Mouse (Mus musculus) C2C12 (cell line): ENCODE data around the gene Zfand3. TPM values are rescaled to one million over a fixed set of nuclear protein-coding genes. Genes with fewer than 3 reads are reported as not detected.

Experiments
- H3K27me3 ChIP-seq: one replicate; pipeline ENCODE4 v1.6.1; 2011; ENCODE audit not compliant: control insufficient read depth, insufficient read depth, insufficient read length
- H3K36me3 ChIP-seq: one replicate; pipeline ENCODE4 v1.6.1; 2011; ENCODE audit not compliant: control insufficient read depth, insufficient read depth
- H3K4me3 ChIP-seq: one replicate; pipeline ENCODE4 v1.5.1; 2011; ENCODE audit warnings: mild to moderate bottlenecking, control low read depth; ENCODE audit not compliant: poor library complexity, insufficient read depth, severe bottlenecking
- H3K79me2 ChIP-seq: one replicate; pipeline ENCODE4 v1.6.1; 2011; ENCODE audit not compliant: control insufficient read depth, insufficient read depth
- H3K79me3 ChIP-seq: one replicate; pipeline ENCODE4 v1.6.1; 2011; ENCODE audit warnings: low read depth, control low read depth
- H3ac ChIP-seq: one replicate; pipeline ENCODE3; 2011; ENCODE audit warnings: low read depth; ENCODE audit not compliant: control insufficient read depth, insufficient read length
- CEBPB ChIP-seq: IDR thresholded peaks from one replicate; pipeline ENCODE4 v1.6.1; 2011; ENCODE audit warnings: low read depth, mild to moderate bottlenecking, control low read depth, moderate library complexity
- CTCF ChIP-seq: IDR thresholded peaks from one replicate; pipeline ENCODE4 v1.5.1; 2011; ENCODE audit not compliant: control insufficient read depth, insufficient read depth, insufficient read length
- FOSL1 ChIP-seq: IDR thresholded peaks from one replicate; pipeline ENCODE4 v1.8.0; 2011; ENCODE audit warnings: mild to moderate bottlenecking, low read length; ENCODE audit not compliant: poor library complexity, insufficient read depth, severe bottlenecking
- MAX ChIP-seq: IDR thresholded peaks from one replicate; pipeline ENCODE4 v1.6.1; 2011; ENCODE audit warnings: mild to moderate bottlenecking, control low read depth
- MYOD1 ChIP-seq: IDR thresholded peaks from one replicate; pipeline ENCODE4 v1.6.1; 2011; ENCODE audit warnings: low read depth; ENCODE audit not compliant: control insufficient read depth, insufficient read length
- MYOG ChIP-seq: IDR thresholded peaks from one replicate; pipeline ENCODE4 v1.6.1; 2011; ENCODE audit not compliant: control insufficient read depth, insufficient read length; ENCODE audit errors: extremely low read depth
- USF1 ChIP-seq: IDR thresholded peaks from one replicate; pipeline ENCODE4 v1.6.1; 2011; ENCODE audit warnings: low read depth, mild to moderate bottlenecking, control low read depth, moderate library complexity
- polyA plus RNA-seq: library from polyadenylated mRNA; unstranded; fragments of >200 nt; fragmentation: generic; extraction: Trizol; gene quantifications from one replicate; pipeline ENCODE4 v1.2.1, GENCODE M21; 2012; ENCODE audit warnings: missing spikeins

Gene Zfand3
- polyA plus RNA-seq, 1 experiment = 78.6 TPM

- Histone ChIP-seq H3ac (no peak overlapping the region), H3K4me3 (no peak overlapping the region), H3K79me2 (peaks cover 82% of the 10 kb centered on the region), H3K36me3 (peaks cover 13% of the 10 kb centered on the region), H3K79me3 (peaks cover 79% of the 10 kb centered on the region), H3K27me3 (no peaks in the 10 kb centered on the region)
- TF ChIP-seq MAX = no peak
- no peak for TF ChIP-seq CTCF
Measured at GRCm38 (mm10) chr17:30045181-30045580, 40.6 kb downstream of the Zfand3 start.

- TF ChIP-seq MYOD1 (no peak), CEBPB (no peak), FOSL1 (no peak), MAX (no peak), MYOG (no peak), USF1 (no peak), CTCF (no peak)
- H3K79me3 ChIP-seq = peaks cover 90% of the 10 kb centered on the region
- H3ac ChIP-seq = no peak overlapping the region
- H3K27me3 ChIP-seq = no peaks in the 10 kb centered on the region
- H3K4me3 ChIP-seq = no peak overlapping the region
- H3K79me2 ChIP-seq = peaks cover 96% of the 10 kb centered on the region
- H3K36me3 ChIP-seq = peaks cover 13% of the 10 kb centered on the region
Measured at GRCm38 (mm10) chr17:30046654-30047053, 42.1 kb downstream of the Zfand3 start.

GRCm38 (mm10) chr17:30051523-30052346 is 47.2 kb downstream of the Zfand3 start:
- Histone ChIP-seq H3K36me3 (peaks cover 7% of the 10 kb centered on the region), H3ac (no peak overlapping the region), H3K4me3 (no peak overlapping the region), H3K79me2 (peaks cover 100% of the 10 kb centered on the region), H3K27me3 (no peaks in the 10 kb centered on the region), H3K79me3 (peaks cover 90% of the 10 kb centered on the region)
- TF ChIP-seq CTCF (no peak), USF1 (no peak), MYOG (no peak), CEBPB (no peak), FOSL1 (no peak), MAX (no peak), MYOD1 (no peak)

GRCm38 (mm10) chr17:30052347-30052742 is 47.8 kb downstream of the Zfand3 start:
- Histone ChIP-seq H3K36me3 (peaks cover 7% of the 10 kb centered on the region), H3K4me3 (no peak overlapping the region), H3K79me2 (peaks cover 95% of the 10 kb centered on the region), H3K27me3 (no peaks in the 10 kb centered on the region), H3K79me3 (peaks cover 84% of the 10 kb centered on the region), H3ac (no peak overlapping the region)
- TF ChIP-seq FOSL1 (no peak), CEBPB (no peak), CTCF (no peak), MAX (no peak), USF1 (no peak), MYOD1 (no peak), MYOG (no peak)

- H3ac ChIP-seq = no peak overlapping the region
- no peaks in the 10 kb centered on the region for H3K27me3 ChIP-seq
- H3K79me3 ChIP-seq = peaks cover 80% of the 10 kb centered on the region
- TF ChIP-seq MYOD1 (no peak), CEBPB (no peak), FOSL1 (no peak), MYOG (no peak)
- peaks cover 7% of the 10 kb centered on the region for H3K36me3 ChIP-seq
- no peak overlapping the region for H3K4me3 ChIP-seq
- peaks cover 95% of the 10 kb centered on the region for H3K79me2 ChIP-seq
Measured at GRCm38 (mm10) chr17:30053463-30053862, 48.9 kb downstream of the Zfand3 start.

- no peak overlapping the region for H3K4me3 ChIP-seq
- TF ChIP-seq USF1 = no peak
- TF ChIP-seq CEBPB = no peak
- no peak for TF ChIP-seq FOSL1
- TF ChIP-seq MYOG = no peak
- TF ChIP-seq CTCF = no peak
- no peak for TF ChIP-seq MAX
- TF ChIP-seq MYOD1 = no peak
- H3K27me3 ChIP-seq = no peaks in the 10 kb centered on the region
- H3K79me3 ChIP-seq = peaks cover 76% of the 10 kb centered on the region
- no peak overlapping the region for H3ac ChIP-seq
- H3K36me3 ChIP-seq = peaks cover 7% of the 10 kb centered on the region
- H3K79me2 ChIP-seq = peaks cover 95% of the 10 kb centered on the region
Measured at GRCm38 (mm10) chr17:30053871-30054270, 49.3 kb downstream of the Zfand3 start.
